Mouse (Mus musculus) urinary bladder, postnatal 4 days (tissue): ENCODE measurements around the gene Tas2r110.

Experiments used
- DNase-seq, 2 experiments: peaks; one replicate each; pipeline ENCODE4 v3.0.0; 2021 to 2022; ENCODE audit warnings: low spot score in 2 of 2

Tas2r110 gene

DNA sequence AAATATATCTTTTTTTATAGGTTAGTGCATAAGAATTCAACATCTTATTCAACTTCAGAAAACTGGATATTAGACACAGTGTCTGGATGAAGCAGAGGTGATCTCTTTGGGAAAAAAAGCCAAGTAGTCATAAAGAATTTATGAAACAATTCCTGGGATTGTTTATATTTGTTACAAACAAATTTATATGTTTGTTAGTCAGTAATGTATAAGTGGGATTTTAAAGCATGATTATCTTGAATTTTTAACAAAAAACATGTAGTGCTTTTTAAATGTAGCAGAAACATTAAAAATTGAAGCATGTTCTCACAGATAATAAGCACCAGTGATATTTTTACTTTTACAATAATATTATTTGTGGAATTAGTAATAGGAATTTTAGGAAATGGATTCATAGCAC lies at the start of gene Tas2r110:
TSS of gene Tas2r110 (plus strand) at position 301 of the 400 bp plus-strand sequence.
- no peak for DNase-seq

DNA sequence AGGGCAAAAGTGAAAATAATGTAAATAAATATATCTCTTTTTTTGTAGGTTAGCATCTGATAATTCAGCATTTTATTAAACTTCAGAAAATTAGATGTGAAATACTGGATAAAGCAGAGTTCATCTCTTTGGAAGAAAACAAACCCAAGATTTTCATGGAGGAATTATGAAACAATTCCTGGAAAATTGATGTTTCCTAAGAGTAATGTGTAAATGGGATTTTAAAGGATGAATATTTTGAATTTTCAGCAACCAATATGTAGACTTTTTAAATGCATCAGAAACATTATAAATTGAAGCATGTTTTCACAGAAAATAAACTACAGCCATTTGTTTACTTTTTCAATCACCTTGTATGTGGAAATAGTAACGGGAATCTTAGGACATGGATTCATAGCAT lies 21.0 kb upstream of the Tas2r110 start, which contains the start of gene Tas2r123:
TSS of gene Tas2r123 (plus strand) at position 301 of the 400 bp plus-strand sequence.
- no peak for DNase-seq

DNA sequence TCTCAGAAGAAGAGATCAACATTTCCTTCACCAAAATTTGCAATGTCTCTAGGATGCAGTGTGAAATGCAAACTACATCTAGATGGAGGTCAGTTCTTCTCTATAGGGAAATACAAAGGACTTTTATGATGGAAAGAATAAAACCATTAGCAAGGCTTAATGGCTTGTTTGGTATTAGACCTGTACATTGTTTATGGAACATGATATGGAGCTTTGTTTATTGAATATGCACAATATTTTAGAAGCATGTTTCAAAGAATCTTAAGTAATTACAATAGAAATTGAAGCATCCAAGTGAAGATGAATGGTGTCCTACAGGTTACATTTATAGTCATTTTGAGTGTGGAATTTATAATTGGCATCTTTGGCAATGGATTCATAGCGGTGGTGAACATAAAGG lies 12.7 kb upstream of the Tas2r110 start, which contains the start of gene Tas2r116:
TSS of gene Tas2r116 (plus strand) at position 301 of the 400 bp plus-strand sequence.
- no peak for DNase-seq

DNA sequence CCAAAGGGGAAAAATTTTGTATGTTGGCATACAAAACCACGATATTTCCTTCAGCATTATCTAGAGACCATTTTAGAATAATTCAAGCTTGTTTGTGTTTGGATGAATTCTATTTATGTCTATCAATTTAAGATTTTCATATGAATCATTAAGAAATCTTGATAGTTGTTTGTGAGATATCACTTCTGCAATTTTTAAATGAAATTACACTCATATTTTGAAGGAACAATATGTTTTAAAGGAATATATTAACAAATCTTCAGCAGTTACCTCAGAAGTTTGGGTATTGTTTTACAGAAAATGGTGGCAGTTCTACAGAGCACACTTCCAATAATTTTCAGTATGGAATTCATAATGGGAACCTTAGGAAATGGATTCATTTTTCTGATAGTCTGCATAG lies 24.9 kb downstream of the Tas2r110 start, which contains the start of gene Tas2r113:
TSS of gene Tas2r113 (plus strand) at position 301 of the 400 bp plus-strand sequence.
- no peak for DNase-seq

- DNase-seq, result no peak
These were observed 41.5 kb downstream of the Tas2r110 start, which contains the start of gene Tas2r125 for GRCm38 (mm10) chr6:132909351-132909750. Tas2r125 (plus strand) TSS chr6:132909651.
